Mouse (Mus musculus): ENCODE measurements around the gene H60b.
"Not testable (repeated sequence)": the region's sequence is repeated elsewhere in the genome, so short reads cannot be mapped to it uniquely, and the experiment has no call there.

GRCm38 (mm10) chr10:22151056-22151862 lies 7.1 kb upstream of the H60b start:
- not testable (repeated sequence) for TF ChIP-seq CTCF (IDR thresholded peaks at IDR 0.05; ENCODE audit: low read depth); EP300 (optimal IDR thresholded peaks at IDR 0.05)
